Mouse (Mus musculus): ENCODE results near the gene Cd37.

Cd37 gene

DNA sequence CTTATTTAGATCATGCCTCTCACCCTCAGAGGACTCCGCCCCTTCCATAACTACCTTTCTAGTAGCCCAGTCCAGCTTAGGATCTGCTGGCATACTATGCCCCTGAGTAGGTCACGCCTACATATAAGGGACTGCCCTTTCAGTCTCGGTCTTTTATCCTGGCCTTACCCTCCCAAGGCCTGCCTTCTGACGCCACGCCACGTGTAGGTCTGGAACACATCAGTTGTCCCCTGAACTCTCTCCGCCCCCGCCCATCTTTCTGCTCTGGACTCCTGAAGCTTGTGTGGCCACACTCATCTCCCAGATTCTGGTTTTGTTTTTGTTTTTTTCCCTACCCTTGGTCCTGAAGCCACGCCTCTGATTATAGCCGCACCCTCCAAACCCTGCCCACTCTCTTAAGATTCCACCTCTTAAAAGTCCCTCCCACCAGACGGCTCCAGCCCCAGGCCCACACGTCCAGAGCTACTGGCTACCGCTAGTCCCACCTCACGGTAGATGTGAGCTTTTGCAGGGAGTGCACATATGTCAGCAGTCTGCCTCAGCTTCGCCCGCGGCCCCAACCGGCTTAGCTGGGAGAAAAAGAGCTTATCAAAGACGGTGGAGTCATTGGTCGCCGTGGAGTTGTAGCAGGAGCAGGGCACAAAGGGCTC is 3.9 kb downstream of the Cd37 start:
- in situ Hi-C loops (cut with MboI, MseI) = no loop called here

DNA sequence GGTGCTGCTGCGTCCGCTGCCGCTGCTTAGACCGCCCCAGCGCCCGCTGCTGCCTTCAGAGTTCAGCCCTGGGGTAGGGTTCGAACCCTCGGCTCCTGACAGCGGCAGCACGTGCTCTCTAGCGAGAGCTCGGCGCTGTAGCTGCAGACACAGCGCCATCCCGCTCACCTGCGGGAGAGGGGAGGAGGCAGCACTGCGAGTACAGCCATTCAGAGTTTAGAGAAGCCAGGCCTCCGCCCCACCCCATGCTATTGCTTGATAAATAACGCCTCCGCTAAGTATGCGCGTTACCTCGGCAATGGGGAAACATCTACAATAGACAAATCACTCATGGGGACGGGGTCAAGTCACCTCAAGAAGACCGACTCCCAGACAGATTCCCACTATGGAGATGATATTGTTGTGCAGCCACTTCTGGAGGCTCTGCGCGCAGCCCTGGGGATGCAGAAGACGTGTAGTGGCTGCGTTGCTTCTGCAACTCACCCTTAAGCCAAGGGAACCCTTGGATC is 4.5 kb downstream of the Cd37 start:
- in situ Hi-C loops (cut with MboI, MseI) = no loop called here

GRCm38 (mm10) chr7:45233580-45234332 is 5.2 kb downstream of the Cd37 start:
- in situ Hi-C loops (cut with MboI, MseI) = no loop called here

DNA sequence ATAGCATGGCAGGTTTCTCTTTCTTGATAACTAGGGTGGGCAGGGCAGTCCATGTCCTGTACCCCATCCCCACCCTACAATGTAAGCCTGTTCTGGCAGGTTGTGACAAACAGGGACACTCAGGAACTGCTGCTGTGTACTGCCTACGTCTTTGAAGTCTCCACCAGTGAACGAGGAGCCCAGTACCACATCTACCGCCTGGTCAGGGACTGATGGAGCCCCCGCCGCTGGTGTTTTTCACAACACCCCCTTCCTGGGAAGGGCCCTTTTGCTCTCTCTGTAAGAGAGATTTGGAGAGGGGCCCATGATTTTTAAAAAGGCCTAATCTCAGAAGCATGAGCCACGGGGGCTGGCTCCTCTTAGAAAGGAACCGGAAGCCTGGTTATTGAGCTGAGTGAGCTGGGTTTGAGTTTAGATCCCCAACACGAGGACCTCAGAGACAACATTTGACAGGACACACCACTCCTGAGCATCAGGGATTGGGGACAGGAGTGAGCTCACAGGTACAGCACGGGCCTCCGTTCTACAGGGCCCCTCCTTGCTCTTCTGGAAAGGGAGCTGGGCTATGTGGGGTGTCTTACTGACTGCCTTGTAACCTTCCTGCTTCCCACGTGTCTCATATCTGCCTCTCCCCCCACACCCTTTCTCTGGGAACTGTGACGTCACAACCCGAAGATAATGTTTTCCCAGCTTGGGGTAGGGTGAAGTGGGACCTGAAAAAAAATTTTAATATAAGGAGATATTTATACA is 6.0 kb downstream of the Cd37 start:
- in situ Hi-C loops (cut with MboI, MseI) = no loop called here

DNA sequence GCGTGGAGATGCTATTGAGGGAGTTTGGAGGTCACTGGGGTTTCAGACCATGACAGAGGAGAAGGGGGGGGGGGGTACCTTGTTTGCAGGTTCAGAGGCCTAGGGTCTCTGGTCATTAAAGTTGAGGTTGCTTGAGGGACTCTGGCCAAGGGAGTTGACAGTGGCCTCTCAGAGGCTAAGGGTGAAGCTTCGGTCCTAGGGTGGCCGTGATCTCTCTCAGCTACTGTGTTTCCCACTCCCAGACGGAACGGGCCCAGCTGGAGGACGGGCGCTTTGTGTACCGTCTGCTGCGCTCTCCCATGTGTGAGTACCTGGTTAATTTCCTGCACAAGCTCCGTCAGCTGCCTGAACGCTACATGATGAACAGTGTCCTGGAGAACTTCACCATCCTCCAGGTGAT is 7.0 kb downstream of the Cd37 start:
- in situ Hi-C loops (cut with MboI, MseI) = no loop called here

GRCm38 (mm10) chr7:45231192-45231591 is 7.7 kb downstream of the Cd37 start:
- in situ Hi-C loops (cut with MboI, MseI) = no loop called here

DNA sequence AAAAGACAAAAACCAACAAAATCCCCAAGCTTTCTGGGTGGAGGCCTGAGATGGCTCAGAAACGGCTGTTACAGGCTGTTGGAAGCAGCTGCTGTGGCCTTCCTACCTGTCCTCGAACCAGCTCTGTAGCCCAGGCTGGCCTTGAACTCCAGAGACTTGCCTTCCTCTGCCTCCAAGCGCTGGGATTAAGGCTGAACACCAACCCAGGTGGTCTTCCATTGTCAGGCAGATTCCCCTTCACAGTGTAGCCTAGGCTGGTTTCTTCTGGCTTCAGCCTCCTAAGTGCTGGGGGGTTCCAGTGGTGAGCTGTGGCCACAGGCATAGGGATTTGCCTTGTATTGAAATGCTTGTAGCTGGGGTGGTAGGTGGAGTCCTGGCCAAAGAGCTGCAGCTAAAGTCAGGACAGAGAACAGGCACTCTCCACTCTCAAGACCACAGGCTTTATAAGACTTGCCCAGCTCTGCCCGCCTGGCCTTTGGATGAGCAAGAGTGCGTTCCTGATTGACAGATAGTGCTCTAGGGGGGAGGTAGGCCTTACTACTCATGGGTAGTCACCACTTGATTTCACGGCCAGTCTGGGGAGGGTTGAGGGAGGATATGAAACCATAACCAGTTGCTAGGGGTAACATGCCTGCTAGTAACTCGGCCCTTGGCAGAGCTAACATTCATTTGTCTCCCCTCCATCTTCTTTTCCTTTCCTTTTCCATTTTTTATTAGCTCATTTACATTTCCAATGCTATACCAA is 9.3 kb downstream of the Cd37 start:
- in situ Hi-C loops (cut with MboI, MseI) = no loop called here

GRCm38 (mm10) chr7:45229046-45229445 is 9.9 kb downstream of the Cd37 start:
- in situ Hi-C loops (cut with MboI, MseI) = no loop called here

GRCm38 (mm10) chr7:45228548-45228947 is 10.4 kb downstream of the Cd37 start:
- in situ Hi-C loops (cut with MboI, MseI) = no loop called here

- in situ Hi-C loops (cut with MboI, MseI) = no loop called here
Measured at GRCm38 (mm10) chr7:45226421-45226820, 12.5 kb downstream of the Cd37 start.

- in situ Hi-C loops (cut with MboI, MseI) = no loop called here
Measured at GRCm38 (mm10) chr7:45224826-45225225, 14.1 kb downstream of the Cd37 start.

GRCm38 (mm10) chr7:45221680-45222079 is 17.2 kb downstream of the Cd37 start:
- in situ Hi-C loops (cut with MboI, MseI) = no loop called here

- in situ Hi-C loops (cut with MboI, MseI) = no loop called here
Measured at GRCm38 (mm10) chr7:45216442-45217183, 22.3 kb downstream of the Cd37 start.

GRCm38 (mm10) chr7:45215673-45216441 is 23.1 kb downstream of the Cd37 start, which contains the start of gene Tead2:
TSS of gene Tead2 (plus strand) at chr7:45215753.
- in situ Hi-C loops (cut with MboI, MseI) = no loop called here

GRCm38 (mm10) chr7:45213708-45214107 is 25.2 kb downstream of the Cd37 start:
- in situ Hi-C loops (cut with MboI, MseI) = no loop called here

DNA sequence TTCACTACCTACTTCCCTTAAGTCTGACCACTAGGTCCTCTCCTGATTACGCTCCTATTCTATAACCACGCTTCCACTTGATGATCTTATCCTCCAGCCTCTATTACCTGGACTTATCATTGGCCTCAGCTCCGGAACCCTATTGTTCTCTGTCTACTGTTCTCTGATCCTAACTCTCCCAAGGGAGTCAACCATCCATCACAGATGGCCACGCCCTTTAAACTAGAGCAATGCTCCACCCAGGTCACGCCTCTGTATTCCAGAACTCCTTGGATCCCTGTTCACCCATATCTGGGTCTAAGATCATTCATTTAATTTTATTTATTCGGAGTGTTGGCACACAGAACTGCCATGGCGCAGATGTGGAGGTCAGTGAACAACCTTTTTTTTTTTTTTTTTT is 26.6 kb downstream of the Cd37 start:
- in situ Hi-C loops (cut with MboI, MseI) = no loop called here

GRCm38 (mm10) chr7:45211851-45212251 is 27.1 kb downstream of the Cd37 start, which contains the start of gene Dkkl1:
TSS of gene Dkkl1 (minus strand) at chr7:45212147.
- in situ Hi-C loops (cut with MboI, MseI) = no loop called here

GRCm38 (mm10) chr7:45211070-45211469 is 27.8 kb downstream of the Cd37 start:
- in situ Hi-C loops (cut with MboI, MseI) = no loop called here

GRCm38 (mm10) chr7:45208260-45208659 is 30.7 kb downstream of the Cd37 start:
- in situ Hi-C loops (cut with MboI, MseI) = no loop called here
